Mouse (Mus musculus) heart, embryonic 15.5 days (tissue): ENCODE measurements around the gene Hoxd11. TPM values are rescaled to one million over a fixed set of nuclear protein-coding genes. Genes with fewer than 3 reads are reported as not detected.

ENCODE experiments used
- ATAC-seq: fragments of 200-750 bp; cut with Nextera tagmentation; replicated peaks from 2 replicates; pipeline ENCODE4 v1.8.0; 2017; ENCODE audit warnings: low read depth, moderate TSS enrichment; ENCODE audit not compliant: insufficient number of reproducible peaks, insufficient read depth, low FRiP score
- H3K27ac ChIP-seq: fragments of 300-500 bp; sonication (generic); 2 replicates; pipeline ENCODE4 v1.5.1; 2015; ENCODE audit warnings: mild to moderate bottlenecking, inconsistent platforms
- H3K27me3 ChIP-seq: fragments of 300-500 bp; sonication (generic); 2 replicates; pipeline ENCODE4 v1.6.1; 2015; ENCODE audit warnings: inconsistent platforms
- H3K36me3 ChIP-seq: fragments of 300-500 bp; sonication (generic); 2 replicates; pipeline ENCODE4 v1.6.1; 2015; ENCODE audit warnings: mild to moderate bottlenecking, inconsistent platforms
- H3K4me1 ChIP-seq: fragments of 300-500 bp; sonication (generic); replicated peaks from 2 replicates; pipeline ENCODE4 v1.6.1; 2015; ENCODE audit warnings: inconsistent platforms
- H3K4me2 ChIP-seq: fragments of 300-500 bp; sonication (generic); 2 replicates; pipeline ENCODE4 v1.6.1; 2015; ENCODE audit warnings: inconsistent platforms, mild to moderate bottlenecking, moderate library complexity
- H3K4me3 ChIP-seq: fragments of 300-500 bp; sonication (generic); 2 replicates; pipeline ENCODE4 v1.5.1; 2015; ENCODE audit warnings: mild to moderate bottlenecking, inconsistent platforms
- H3K9ac ChIP-seq: fragments of 300-500 bp; sonication (generic); 2 replicates; pipeline ENCODE4 v1.6.1; 2015; ENCODE audit warnings: mild to moderate bottlenecking, inconsistent platforms
- H3K9me3 ChIP-seq: fragments of 300-500 bp; sonication (generic); replicated peaks from 2 replicates; pipeline ENCODE4 v1.6.1; 2016; ENCODE audit warnings: inconsistent platforms
- WGBS: fragments of 180-500 bp; shearing (Covaris S2); methylation state at CpG from one replicate; pipeline ENCODE4 v1.1.7; 2015; ENCODE audit warnings: mixed read lengths; 5-methylcytosine and 5-hydroxymethylcytosine counted together
- polyA plus RNA-seq: library from polyadenylated mRNA; unstranded; fragments of >200 nt; fragmentation: Nextera tagmentation; extraction: Ambion mirVana; gene quantifications from 2 replicates; pipeline ENCODE4 v1.2.1, GENCODE M21; 2015

The Hoxd11 gene
- polyA plus RNA-seq, 1 experiment from 2014 or later = not detected

DNA sequence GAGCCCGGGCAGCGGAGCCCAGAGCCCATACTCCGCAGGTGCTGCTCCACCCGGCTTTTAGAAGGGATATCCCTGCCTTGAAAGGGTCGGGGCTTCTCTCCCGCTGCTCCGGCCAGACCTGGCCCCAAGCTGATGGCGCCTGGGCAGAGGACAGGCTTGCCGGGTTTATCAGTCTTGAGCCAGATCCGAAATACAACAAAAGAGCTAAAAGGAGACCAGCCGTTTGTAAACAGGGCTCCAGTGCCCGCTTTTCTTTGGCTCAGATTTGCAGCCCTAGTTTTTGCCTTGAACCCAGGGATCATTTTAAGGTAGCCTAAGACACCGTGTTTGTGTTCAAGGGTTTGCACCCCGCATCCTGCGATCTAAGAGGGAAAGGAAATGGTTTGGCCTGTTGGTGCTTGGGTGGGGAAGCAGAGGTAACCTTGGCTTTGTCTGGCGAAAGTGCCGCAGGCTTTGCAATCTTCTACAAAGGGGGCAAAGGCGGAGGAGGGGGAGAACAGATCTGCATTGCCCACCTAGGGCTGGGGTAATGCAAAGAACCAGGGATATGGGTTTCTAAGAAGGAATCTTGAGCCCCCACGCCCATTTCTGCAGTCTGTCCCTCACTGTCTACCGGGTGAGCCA, 13.6 kb downstream of the Hoxd11 start:
- 3% methylated on average over 20 of the region's 20 CpGs for WGBS
- Histone ChIP-seq H3K36me3 (no peaks in the 10 kb centered on the region), H3K4me1 (peaks cover 11% of the 10 kb centered on the region), H3K9me3 (no peaks in the 10 kb centered on the region), H3K4me2 (no peak overlapping the region), H3K4me3 (no peak overlapping the region), H3K9ac (no peak overlapping the region), H3K27ac (no peak overlapping the region), H3K27me3 (peaks cover 98% of the 10 kb centered on the region)
- ATAC-seq = no peak

GRCm38 (mm10) chr2:74693432-74693827, 14.1 kb downstream of the Hoxd11 start:
- WGBS = 9% methylated on average over 4 of the region's 4 CpGs
- peaks cover 98% of the 10 kb centered on the region for H3K27me3 ChIP-seq
- no peak overlapping the region for H3K4me2 ChIP-seq
- no peaks in the 10 kb centered on the region for H3K36me3 ChIP-seq
- peaks cover 16% of the 10 kb centered on the region for H3K4me1 ChIP-seq
- H3K4me3 ChIP-seq = no peak overlapping the region
- H3K9ac ChIP-seq = no peak overlapping the region
- no peak for ATAC-seq
- H3K9me3 ChIP-seq = no peaks in the 10 kb centered on the region
- no peak overlapping the region for H3K27ac ChIP-seq

GRCm38 (mm10) chr2:74694066-74694465, 14.7 kb downstream of the Hoxd11 start:
- no peak overlapping the region for H3K4me2 ChIP-seq

DNA sequence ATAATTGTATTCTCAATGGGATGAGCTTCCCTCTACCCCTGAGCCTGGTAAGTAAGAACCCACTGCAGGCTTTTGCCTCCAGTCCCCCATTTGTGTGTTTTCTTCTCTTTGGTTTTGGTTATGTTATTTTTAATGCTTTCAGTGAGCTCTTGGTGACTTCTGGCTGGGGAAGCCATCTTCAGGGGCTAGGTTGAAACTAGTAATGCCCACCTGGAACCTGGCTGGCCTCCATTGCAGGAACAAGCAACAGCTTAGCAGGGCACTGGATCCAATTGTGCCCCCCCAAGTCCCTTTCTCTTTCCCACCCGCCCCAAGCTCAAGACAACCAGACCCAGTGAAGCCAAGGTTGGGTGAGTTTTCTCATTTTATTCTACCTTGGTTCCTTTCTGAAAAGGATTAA, 16.0 kb downstream of the Hoxd11 start:
- Histone ChIP-seq H3K4me2 (no peak overlapping the region), H3K4me3 (no peak overlapping the region), H3K4me1 (peaks cover 20% of the 10 kb centered on the region), H3K27me3 (peaks cover 99% of the 10 kb centered on the region), H3K9ac (no peak overlapping the region), H3K9me3 (no peaks in the 10 kb centered on the region), H3K27ac (no peak overlapping the region), H3K36me3 (no peaks in the 10 kb centered on the region)
- no peak for ATAC-seq
- WGBS = 10% methylated on average over 1 of the region's 1 CpGs

More at GRCm38 (mm10) chr2:74694066-74694465, 14.7 kb downstream of the Hoxd11 start:
- H3K36me3 ChIP-seq = no peaks in the 10 kb centered on the region
- 6% methylated on average over 16 of the region's 16 CpGs for WGBS
- no peak overlapping the region for H3K9ac ChIP-seq
- no peak overlapping the region for H3K27ac ChIP-seq
- H3K4me3 ChIP-seq = no peak overlapping the region
- peaks cover 20% of the 10 kb centered on the region for H3K4me1 ChIP-seq
- no peak for ATAC-seq
- peaks cover 98% of the 10 kb centered on the region for H3K27me3 ChIP-seq
- H3K9me3 ChIP-seq = no peaks in the 10 kb centered on the region

DNA sequence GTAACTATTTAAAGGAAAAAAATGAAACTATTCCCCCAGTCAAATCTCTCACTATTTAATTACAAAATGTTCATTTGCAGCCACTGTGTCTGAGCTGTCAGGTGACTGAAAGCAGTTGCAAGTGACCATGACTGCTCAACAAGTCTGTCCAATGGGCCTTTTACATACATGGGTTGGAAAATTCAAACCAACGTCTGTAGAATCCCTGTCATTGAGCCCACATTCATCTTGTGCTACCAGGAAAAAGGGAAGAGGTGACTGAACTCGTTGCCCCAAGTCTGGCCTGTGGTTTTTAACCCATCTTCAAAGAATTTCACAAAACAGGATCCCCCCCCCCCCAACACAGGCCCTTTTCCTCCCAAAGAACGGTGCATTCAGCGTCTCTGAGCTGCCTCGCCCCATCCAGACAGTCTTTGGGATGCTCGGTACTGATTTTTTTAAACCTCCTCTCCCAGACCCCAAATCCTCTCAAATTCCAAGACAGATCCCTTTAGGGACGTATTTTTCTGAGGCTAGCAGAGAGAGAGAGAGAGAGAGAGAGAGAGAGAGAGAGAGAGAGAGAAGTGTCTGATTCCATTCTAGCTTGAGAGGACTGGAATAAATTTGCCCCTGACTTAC, 16.6 kb downstream of the Hoxd11 start:
- Histone ChIP-seq H3K9me3 (no peaks in the 10 kb centered on the region), H3K9ac (no peak overlapping the region), H3K36me3 (no peaks in the 10 kb centered on the region), H3K4me3 (no peak overlapping the region), H3K4me1 (peaks cover 20% of the 10 kb centered on the region), H3K27me3 (peaks cover 100% of the 10 kb centered on the region), H3K4me2 (no peak overlapping the region), H3K27ac (no peak overlapping the region)
- ATAC-seq = no peak
- WGBS = 5% methylated on average over 7 of the region's 7 CpGs

GRCm38 (mm10) chr2:74696442-74697335, 17.3 kb downstream of the Hoxd11 start:
- Histone ChIP-seq H3K36me3 (no peaks in the 10 kb centered on the region), H3K9ac (no peak overlapping the region), H3K9me3 (no peaks in the 10 kb centered on the region), H3K27me3 (peaks cover 100% of the 10 kb centered on the region), H3K27ac (no peak overlapping the region), H3K4me1 (peaks cover 16% of the 10 kb centered on the region), H3K4me3 (no peak overlapping the region), H3K4me2 (no peak overlapping the region)
- 5% methylated on average over 34 of the region's 34 CpGs for WGBS
- ATAC-seq = no peak

DNA sequence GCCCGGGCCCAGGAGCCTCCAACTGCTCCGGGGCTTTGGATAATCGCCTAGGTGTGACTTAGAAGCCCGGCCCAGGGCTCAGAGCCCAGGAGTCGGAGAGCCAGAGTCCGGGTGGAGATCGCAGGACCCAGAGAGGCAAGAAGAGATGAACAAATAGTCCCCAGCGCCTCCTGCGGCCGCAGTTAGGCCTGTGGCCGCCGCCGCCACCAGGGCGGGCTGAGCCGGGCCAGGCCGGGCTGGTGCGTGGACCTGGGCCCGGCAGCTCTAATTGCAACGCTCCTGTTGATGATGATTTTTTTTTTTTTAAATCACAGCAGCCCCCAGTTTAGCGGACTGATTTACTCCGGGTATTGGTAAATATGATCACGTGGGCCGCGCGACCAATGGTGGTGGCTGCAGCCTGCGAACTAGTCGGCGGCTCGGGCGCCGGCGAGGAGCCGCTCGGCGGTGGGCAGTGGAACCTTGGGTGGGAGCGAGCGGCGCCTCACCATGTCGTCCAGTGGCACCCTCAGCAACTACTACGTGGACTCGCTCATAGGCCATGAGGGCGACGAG, 18.3 kb downstream of the Hoxd11 start, which contains the start of gene Hoxd9:
Gene Hoxd9 (plus strand): TSS at position 161 of the 555 bp plus-strand sequence.
- H3K4me1 ChIP-seq = peaks cover 14% of the 10 kb centered on the region
- H3K4me2 ChIP-seq = peak within 1 kb of the TSS; percentile 64
- no peak within 1 kb of the TSS for H3K9ac ChIP-seq
- H3K36me3 ChIP-seq = no peaks in the 10 kb centered on the region
- no peak within 1 kb of the TSS for H3K27ac ChIP-seq
- under 1% methylated on average over 43 of the region's 43 CpGs for WGBS
- no peak; the same call in 1 of the 2 replicates for ATAC-seq
- peaks cover 99% of the 10 kb centered on the region for H3K27me3 ChIP-seq
- H3K4me3 ChIP-seq = peak within 1 kb of the TSS; percentile 44
- H3K9me3 ChIP-seq = no peaks in the 10 kb centered on the region

GRCm38 (mm10) chr2:74698201-74699052, 19.1 kb downstream of the Hoxd11 start:
- H3K27ac ChIP-seq = no peak overlapping the region
- ATAC-seq = no peak
- H3K36me3 ChIP-seq = no peaks in the 10 kb centered on the region
- under 1% methylated on average over 67 of the region's 86 CpGs for WGBS
- H3K4me1 ChIP-seq = peaks cover 14% of the 10 kb centered on the region
- no peak overlapping the region for H3K9ac ChIP-seq
- no peaks in the 10 kb centered on the region for H3K9me3 ChIP-seq
- peak overlapping the region; percentile 64 for H3K4me2 ChIP-seq
- peak overlapping the region; percentile 44 for H3K4me3 ChIP-seq
- H3K27me3 ChIP-seq = peaks cover 99% of the 10 kb centered on the region

- no peak overlapping the region; the same call in 1 of the 2 replicates for H3K4me3 ChIP-seq
- H3K27me3 ChIP-seq = peaks cover 99% of the 10 kb centered on the region
- ATAC-seq = no peak
- 3% methylated on average over 17 of the region's 17 CpGs for WGBS
- peaks cover 14% of the 10 kb centered on the region for H3K4me1 ChIP-seq
- H3K27ac ChIP-seq = no peak overlapping the region
- no peaks in the 10 kb centered on the region for H3K9me3 ChIP-seq
- H3K4me2 ChIP-seq = 0 out of 2 replicates have a peak overlapping the region, but pooled peaks have one; percentile 64
- H3K9ac ChIP-seq = no peak overlapping the region
- H3K36me3 ChIP-seq = no peaks in the 10 kb centered on the region
Observed at GRCm38 (mm10) chr2:74699053-74699430, 19.7 kb downstream of the Hoxd11 start.

- no peak for ATAC-seq
- Histone ChIP-seq H3K9ac (no peak overlapping the region), H3K9me3 (no peaks in the 10 kb centered on the region), H3K27me3 (peaks cover 99% of the 10 kb centered on the region), H3K4me2 (no peak overlapping the region), H3K4me1 (peaks cover 19% of the 10 kb centered on the region), H3K27ac (no peak overlapping the region), H3K4me3 (no peak overlapping the region), H3K36me3 (no peaks in the 10 kb centered on the region)
- 6% methylated on average over 23 of the region's 23 CpGs for WGBS
Observed at GRCm38 (mm10) chr2:74699664-74700545, 20.5 kb downstream of the Hoxd11 start.
